Comparison of ENCODE assay signal across 14 mouse cellular contexts in genomic region chr13:13216363-13216762, GRCm38 (mm10). TPM values are rescaled to one million over a fixed set of nuclear protein-coding genes. Genes with fewer than 3 reads are reported as not detected.
"Had no signal": no experiment of that assay in that cellular context is flagged by ENCODE, and none has a peak within 500 bp of the region (broad histone marks: within the 10 kb centered on the region; RNA-seq: fewer than 3 reads in every experiment).

No protein-coding gene starts in this region.

RNA-seq across cellular contexts. Expression of gene Prl2c5, which starts 33.8 kb away (rescaled TPM):
- polyA plus RNA-seq: intestine, embryonic 14.5 days; kidney, embryonic 14.5 days; limb, embryonic 11.5 days; liver, adult 2 months; liver, embryonic 13.5 days; liver, embryonic 16.5 days; lung, embryonic 14.5 days; lung, postnatal 0 days; midbrain, embryonic 10.5 days; midbrain, embryonic 13.5 days; midbrain, embryonic 16.5 days; neural tube, embryonic 13.5 days; stomach, embryonic 15.5 days; testis, adult 2 months had no signal
